Mouse (Mus musculus): ENCODE data around the gene Tmem63c.

The Tmem63c gene

GRCm38 (mm10) chr12:87002209-87002608, 18.9 kb upstream of the Tmem63c start:
- DNase-seq: peak; percentile 60

GRCm38 (mm10) chr12:87002815-87003214, 18.3 kb upstream of the Tmem63c start:
- peak; percentile 78 for DNase-seq

DNA sequence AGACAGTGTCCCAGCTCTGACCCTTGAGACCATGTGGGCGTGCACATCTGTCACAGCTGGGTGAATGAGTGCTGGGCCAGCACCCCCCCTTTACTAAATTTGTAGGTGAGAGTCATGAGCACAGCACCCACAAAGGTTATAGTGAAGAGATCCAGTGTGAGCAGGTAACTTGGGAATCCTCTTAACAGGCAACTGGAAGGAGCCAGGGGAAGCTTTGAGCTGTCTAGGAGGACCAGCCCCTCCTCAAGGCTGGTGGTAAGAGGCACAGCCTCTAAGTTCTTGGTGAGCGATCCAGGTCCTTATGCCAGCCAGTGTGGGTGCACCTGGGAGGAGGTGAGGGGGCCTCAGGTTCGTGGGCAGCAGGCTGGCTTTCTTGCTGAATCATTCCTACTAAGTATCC, 17.5 kb upstream of the Tmem63c start:
- DNase-seq: peak; percentile 55

DNA sequence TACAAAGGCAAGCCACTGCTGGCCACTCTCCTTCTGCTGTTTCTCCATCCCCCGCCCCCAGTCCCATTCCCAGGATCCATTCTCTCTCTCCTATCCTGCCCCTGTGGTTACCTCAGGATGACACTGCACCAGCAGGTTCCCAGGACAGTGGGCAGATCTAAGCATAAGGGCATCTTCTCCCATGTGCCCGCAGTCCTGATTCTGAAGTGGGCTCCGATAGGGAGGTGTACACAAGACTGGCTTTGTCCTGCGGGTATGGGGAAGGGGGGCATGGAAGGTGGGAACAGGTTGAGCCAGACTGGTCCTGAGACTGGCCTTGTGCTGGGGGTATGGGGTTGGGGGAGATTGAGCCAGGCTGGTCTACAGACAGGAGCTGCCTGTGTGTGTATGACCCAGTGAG, 16.5 kb upstream of the Tmem63c start:
- DNase-seq: peak; percentile 74

- peak; percentile 11 for DNase-seq
Observed at GRCm38 (mm10) chr12:87017041-87017440, 4.1 kb upstream of the Tmem63c start.

DNA sequence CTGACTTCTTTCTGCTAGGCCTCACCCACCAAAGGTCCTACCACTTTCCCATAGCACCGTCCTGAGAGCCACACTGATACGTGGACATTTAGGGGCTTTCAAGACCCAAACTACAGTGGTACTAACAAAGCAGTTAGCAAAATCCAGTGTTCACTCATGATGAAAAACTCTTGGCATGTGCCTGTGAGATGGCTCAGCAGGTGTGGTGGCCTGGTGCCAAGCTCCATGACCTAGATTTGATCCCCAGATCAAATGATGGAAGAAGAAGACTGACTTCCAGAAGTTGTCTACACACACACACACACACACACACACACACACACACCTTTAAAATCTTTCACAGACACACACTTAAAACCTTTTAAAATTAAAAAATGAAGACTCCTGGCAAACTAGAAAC, 2.4 kb upstream of the Tmem63c start:
- peak; percentile 55 for DNase-seq

GRCm38 (mm10) chr12:87022006-87022405, 866 bp downstream of the Tmem63c start:
- DNase-seq: peak; percentile 73

DNA sequence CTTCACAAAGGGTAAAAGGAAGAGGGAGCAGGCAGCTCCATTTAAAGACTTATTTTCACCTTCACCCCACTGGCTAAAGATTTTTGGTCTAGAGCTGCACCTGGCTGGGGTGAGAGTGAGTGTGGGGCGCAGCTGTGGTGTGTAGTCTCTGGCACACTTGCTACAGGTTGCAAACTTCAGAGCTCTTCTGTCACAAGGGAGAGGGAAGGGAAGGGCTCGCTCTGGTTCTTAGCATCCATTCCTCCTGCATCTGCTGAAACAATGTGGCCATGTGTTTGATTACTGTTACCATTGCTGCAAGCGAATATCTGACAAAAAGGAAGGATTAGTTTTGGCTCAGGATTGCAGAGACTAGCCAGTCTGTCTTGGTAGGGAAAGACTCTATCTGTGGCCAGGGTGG, 2.3 kb downstream of the Tmem63c start:
- peak; percentile 79 for DNase-seq

GRCm38 (mm10) chr12:87026109-87026870, 5.2 kb downstream of the Tmem63c start:
- DNase-seq: peak; percentile 90

- no peak for DNase-seq
Observed at GRCm38 (mm10) chr12:87026871-87027240, 5.7 kb downstream of the Tmem63c start.

- DNase-seq: peak; percentile 42
Observed at GRCm38 (mm10) chr12:87027391-87027790, 6.3 kb downstream of the Tmem63c start.

GRCm38 (mm10) chr12:87028068-87028467, 6.9 kb downstream of the Tmem63c start:
- DNase-seq: peak; percentile 74

GRCm38 (mm10) chr12:87029251-87029976, 8.3 kb downstream of the Tmem63c start:
- peak; percentile 74 for DNase-seq

DNA sequence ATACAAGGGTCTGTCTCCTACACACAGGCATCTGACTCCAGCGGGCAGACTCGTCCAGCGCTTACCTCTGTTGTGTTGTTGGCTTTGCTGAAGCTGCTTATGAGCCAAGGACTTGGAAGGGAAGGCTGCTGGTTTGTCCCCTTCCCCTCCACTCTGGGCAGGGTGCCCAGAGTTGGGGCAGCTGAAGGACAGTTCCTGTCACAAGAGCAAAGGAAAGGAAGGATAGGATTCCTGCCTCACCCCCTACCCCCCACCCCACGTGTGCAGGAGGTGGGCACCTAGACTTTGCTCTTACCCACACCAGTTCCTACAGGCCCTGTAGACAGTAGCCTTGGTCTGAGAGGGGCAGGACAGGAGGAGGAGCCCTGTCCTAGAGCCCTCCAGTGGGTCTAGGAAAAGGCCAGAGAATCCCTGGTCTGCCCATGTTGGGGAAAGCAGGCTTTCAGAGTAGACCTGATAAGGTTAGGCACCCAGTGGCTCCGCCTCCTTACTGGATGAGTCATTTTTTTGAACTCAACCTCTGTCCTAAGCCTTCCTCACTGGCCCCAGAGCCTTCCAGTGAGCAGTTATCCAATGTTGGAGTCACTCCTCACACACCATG, 10.1 kb downstream of the Tmem63c start:
- peak; percentile 98 for DNase-seq

- DNase-seq: peak; percentile 54
Observed at GRCm38 (mm10) chr12:87036631-87037030, 15.5 kb downstream of the Tmem63c start.

DNA sequence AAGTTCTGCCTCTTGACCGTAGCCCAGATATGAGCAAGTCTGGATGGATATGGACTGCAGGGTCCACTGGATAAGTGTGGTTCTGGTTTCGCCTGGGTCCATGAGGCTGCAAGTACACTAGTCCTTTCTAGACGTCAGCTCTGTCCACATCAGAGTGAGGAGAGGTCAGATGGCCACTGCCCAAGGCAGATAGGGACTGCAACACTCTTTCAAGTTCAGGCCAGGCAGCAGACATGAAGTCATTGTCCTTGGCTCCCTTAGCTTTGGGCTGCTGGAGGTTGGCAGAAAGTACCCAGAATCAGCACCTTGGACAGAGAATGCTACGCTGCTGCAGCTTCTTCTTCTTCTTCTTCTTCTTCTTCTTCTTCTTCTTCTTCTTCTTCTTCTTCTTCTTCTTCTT, 19.0 kb downstream of the Tmem63c start:
- no peak for DNase-seq

DNA sequence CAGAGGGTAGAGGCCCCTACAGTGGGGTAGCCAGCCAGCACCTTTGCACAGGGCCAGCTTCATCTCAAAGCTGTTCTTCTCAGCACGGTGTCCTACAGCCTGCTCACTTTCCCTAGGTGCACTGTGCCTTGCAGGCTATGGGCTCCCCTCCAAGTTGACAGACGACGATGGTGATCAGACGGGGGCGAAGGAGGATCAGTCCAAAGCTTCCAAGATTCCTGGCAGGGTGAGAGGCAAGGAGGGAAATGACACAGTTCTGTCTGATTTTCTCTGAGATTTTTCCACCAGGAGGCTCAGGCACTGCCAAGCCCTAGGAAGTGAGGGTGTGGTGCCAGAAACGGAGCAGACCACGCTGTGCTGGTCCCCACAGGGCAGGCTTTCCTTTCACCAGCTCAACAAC, 19.7 kb downstream of the Tmem63c start:
- no peak for DNase-seq

DNA sequence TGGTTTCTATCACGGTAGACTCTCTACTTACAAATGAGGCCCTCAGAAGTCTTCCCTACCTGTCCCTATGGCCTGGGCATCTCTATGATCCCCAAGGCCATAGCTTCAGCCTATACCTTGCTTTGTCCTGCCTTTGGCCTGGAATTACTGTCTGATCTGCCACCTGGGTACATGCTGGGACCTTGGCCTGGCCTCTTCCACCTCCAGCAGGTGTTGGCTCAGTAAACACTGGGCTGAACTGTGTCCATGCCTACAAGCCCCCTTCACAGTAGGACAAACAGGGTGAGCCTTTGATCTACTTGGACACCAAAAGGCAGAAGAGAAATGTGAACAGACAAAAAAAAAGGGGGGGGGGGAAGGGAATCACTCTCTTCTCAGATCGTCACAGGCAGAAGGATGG, 21.3 kb downstream of the Tmem63c start:
- no peak for DNase-seq

DNA sequence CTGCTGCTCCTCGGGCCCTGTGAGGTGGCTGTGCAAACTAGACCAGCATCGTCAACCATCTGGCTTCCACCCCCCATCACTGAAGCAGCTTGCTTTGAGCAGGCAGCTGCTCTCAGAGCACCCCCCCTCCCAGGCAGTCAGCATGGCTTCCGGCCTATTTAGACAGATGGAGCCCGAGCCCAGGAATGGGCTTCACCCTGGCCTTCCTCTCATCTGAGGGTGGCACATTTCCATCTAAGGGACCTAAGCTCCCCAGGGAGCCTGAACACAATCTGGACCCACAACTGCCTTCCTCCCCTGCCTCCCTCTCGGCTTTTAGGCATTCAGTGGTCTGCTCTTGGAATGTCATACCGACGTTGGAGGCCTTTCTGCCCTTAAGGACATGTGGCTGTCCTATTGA, 22.1 kb downstream of the Tmem63c start:
- DNase-seq: no peak

DNA sequence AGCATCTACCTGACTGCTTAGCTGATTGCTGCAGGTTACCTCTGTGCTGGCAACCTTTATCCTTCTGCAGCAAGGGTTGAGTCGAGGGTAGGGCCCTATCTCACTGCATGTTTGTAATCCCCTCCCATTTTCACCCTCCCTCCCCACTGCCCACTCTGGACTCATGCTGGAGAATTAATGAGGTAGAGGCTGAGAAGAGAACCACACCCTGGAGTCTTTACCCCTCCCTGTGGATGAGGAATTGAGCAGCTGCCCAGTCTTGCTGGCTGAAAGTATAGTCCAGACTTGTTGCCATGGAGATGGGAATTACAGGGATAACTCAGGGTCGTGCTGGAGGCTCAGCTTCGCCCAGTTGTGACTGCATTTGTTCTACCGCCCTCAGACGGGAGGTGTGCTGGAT, 23.6 kb downstream of the Tmem63c start:
- peak; percentile 91 for DNase-seq

- DNase-seq: no peak
Observed at GRCm38 (mm10) chr12:87047536-87047935, 26.4 kb downstream of the Tmem63c start.

GRCm38 (mm10) chr12:87052661-87053321, 31.7 kb downstream of the Tmem63c start:
- peak; percentile 96 for DNase-seq

- no peak for DNase-seq
Observed at GRCm38 (mm10) chr12:87054873-87055272, 33.7 kb downstream of the Tmem63c start.

Data from heart, adult 11 months (tissue).